Mouse (Mus musculus): ENCODE measurements at regions not wholly inside any gene's neighbourhood (a gene's known extent, or its start where the extent isn't known, plus 50 kb on each side); places are given as distances from the start of the nearest gene placed in this dataset.

- TF ChIP-seq CTCF (IDR thresholded peaks at IDR 0.05; ENCODE audit: borderline replicate concordance, insufficient read depth, low read length): no peak
- TF ChIP-seq POLR2A (IDR thresholded peaks at IDR 0.05; ENCODE audit: low read depth, low read length): no peak
These were observed 149.7 kb downstream of the Dad1 start for GRCm38 (mm10) chr14:54104243-54104642.
